Mouse (Mus musculus) midbrain, embryonic 14.5 days (tissue): ENCODE measurements around the gene Mbtps2. TPM values are rescaled to one million over a fixed set of nuclear protein-coding genes. Genes with fewer than 3 reads are reported as not detected.

Source experiments
- polyA plus RNA-seq: library from polyadenylated mRNA; unstranded; fragments of >200 nt; fragmentation: Nextera tagmentation; extraction: Ambion mirVana; gene quantifications from 2 replicates; pipeline ENCODE4 v1.2.1, GENCODE M21; 2014

Gene Mbtps2
- polyA plus RNA-seq, 1 experiment from 2014 or later: 31.6 TPM

Other genes starting within 250 kb of the Mbtps2 start
- 0.30 and 0.67 TPM in 2 replicates for gene Phex, start 183.4 kb downstream of the Mbtps2 start, polyA plus RNA-seq
- 143 and 146 TPM in 2 replicates for gene Sms, start 106.4 kb downstream of the Mbtps2 start, polyA plus RNA-seq
- 2.1 and 2.2 TPM in 2 replicates for gene Yy2, start 29.7 kb downstream of the Mbtps2 start, polyA plus RNA-seq
- gene Smpx, start 100.2 kb upstream of the Mbtps2 start, polyA plus RNA-seq: not detected in 2 replicates
- gene Klhl34, start 219.7 kb upstream of the Mbtps2 start, polyA plus RNA-seq: 1.9 and 2.9 TPM in 2 replicates